Mouse (Mus musculus) midbrain, embryonic 16.5 days (tissue): ENCODE measurements around the gene Oxsr1. TPM values are rescaled to one million over a fixed set of nuclear protein-coding genes. Genes with fewer than 3 reads are reported as not detected.

Source experiments
- ATAC-seq: fragments of 200-750 bp; cut with Nextera tagmentation; 2 replicates; pipeline ENCODE4 v1.8.0; 2017; ENCODE audit warnings: moderate TSS enrichment
- H3K27ac ChIP-seq: fragments of 300-500 bp; sonication (generic); 2 replicates; pipeline ENCODE4 v1.5.1; 2014; ENCODE audit warnings: mild to moderate bottlenecking, low read length, mixed read lengths
- H3K27me3 ChIP-seq: fragments of 300-500 bp; sonication (generic); 2 replicates; pipeline ENCODE4 v1.6.1; 2014; ENCODE audit warnings: low read depth, low read length, mixed read lengths; ENCODE audit not compliant: control insufficient read depth, insufficient read depth
- H3K36me3 ChIP-seq: fragments of 300-500 bp; sonication (generic); 2 replicates; pipeline ENCODE4 v1.6.1; 2014; ENCODE audit warnings: mild to moderate bottlenecking, low read length, moderate library complexity, mixed read lengths; ENCODE audit not compliant: control insufficient read depth, insufficient read depth
- H3K4me1 ChIP-seq: fragments of 300-500 bp; sonication (generic); 2 replicates; pipeline ENCODE4 v1.6.1; 2014; ENCODE audit warnings: mild to moderate bottlenecking, low read length, mixed read lengths; ENCODE audit not compliant: control insufficient read depth, insufficient read depth
- H3K4me2 ChIP-seq: fragments of 300-500 bp; sonication (generic); 2 replicates; pipeline ENCODE4 v1.6.1; 2014; ENCODE audit warnings: mild to moderate bottlenecking, low read length, mixed read lengths
- H3K4me3 ChIP-seq: fragments of 300-500 bp; sonication (generic); 2 replicates; pipeline ENCODE4 v1.5.1; 2014; ENCODE audit warnings: low read depth, mild to moderate bottlenecking, low read length, moderate library complexity, mixed read lengths
- H3K9ac ChIP-seq: fragments of 300-500 bp; sonication (generic); 2 replicates; pipeline ENCODE4 v1.6.1; 2014; ENCODE audit warnings: low read depth, low read length, mixed read lengths
- H3K9me3 ChIP-seq: fragments of 300-500 bp; sonication (generic); replicated peaks from 2 replicates; pipeline ENCODE4 v1.6.1; 2014; ENCODE audit warnings: mild to moderate bottlenecking, low read length, mixed read lengths; ENCODE audit not compliant: control insufficient read depth, poor library complexity, severe bottlenecking
- WGBS: fragments of 180-500 bp; shearing (Covaris S2); extraction: QIAGEN DNeasy Blood & Tissue Kit; methylation state at CpG from one replicate; pipeline ENCODE4 v1.1.7; 2014; 5-methylcytosine and 5-hydroxymethylcytosine counted together
- polyA plus RNA-seq: library from polyadenylated mRNA; unstranded; fragments of >200 nt; fragmentation: Nextera tagmentation; extraction: Ambion mirVana; gene quantifications from 2 replicates; pipeline ENCODE4 v1.2.1, GENCODE M21; 2015

The Oxsr1 gene
- polyA plus RNA-seq, 1 experiment from 2014 or later, result 13.0 TPM

GRCm38 (mm10) chr9:119340909-119341816, 18.9 kb upstream of the Oxsr1 start, which contains the start of gene Myd88:
Myd88 (minus strand) TSS chr9:119341411.
- 0 out of 2 replicates have a peak, but pooled peaks cover 5% of the 10 kb centered on the region for H3K27me3 ChIP-seq
- peak within 1 kb of the TSS; percentile 72 for H3K4me2 ChIP-seq
- peaks cover 20% of the 10 kb centered on the region for H3K4me1 ChIP-seq
- peak; percentile 98 for ATAC-seq
- WGBS, result under 1% methylated on average over 64 of the region's 68 CpGs
- H3K9me3 ChIP-seq, result no peaks in the 10 kb centered on the region
- peak within 1 kb of the TSS; percentile 82 for H3K9ac ChIP-seq
- H3K4me3 ChIP-seq, result peak within 1 kb of the TSS; percentile 75
- peak within 1 kb of the TSS; percentile 87 for H3K27ac ChIP-seq
- peaks cover 7% of the 10 kb centered on the region for H3K36me3 ChIP-seq

- Histone ChIP-seq H3K4me3 (peak overlapping the region; percentile 75), H3K4me2 (peak overlapping the region; percentile 72), H3K4me1 (peaks cover 20% of the 10 kb centered on the region), H3K36me3 (peaks cover 7% of the 10 kb centered on the region), H3K9me3 (no peaks in the 10 kb centered on the region), H3K27me3 (0 out of 2 replicates have a peak, but pooled peaks cover 5% of the 10 kb centered on the region), H3K9ac (peak overlapping the region; percentile 82; the same call in 1 of the 2 replicates), H3K27ac (no peak overlapping the region)
- 4% methylated on average over 8 of the region's 8 CpGs for WGBS
- no peak for ATAC-seq
Measured at GRCm38 (mm10) chr9:119340212-119340580, 18.0 kb upstream of the Oxsr1 start.

- Histone ChIP-seq H3K27me3 (0 out of 2 replicates have a peak, but pooled peaks cover 5% of the 10 kb centered on the region), H3K4me3 (peak within 1 kb of the TSS; percentile 75), H3K9ac (peak within 1 kb of the TSS; percentile 82), H3K36me3 (peaks cover 7% of the 10 kb centered on the region; the same call in 1 of the 2 replicates), H3K4me1 (peaks cover 20% of the 10 kb centered on the region), H3K4me2 (peak within 1 kb of the TSS; percentile 72), H3K9me3 (no peaks in the 10 kb centered on the region), H3K27ac (peak within 1 kb of the TSS; percentile 87)
- no peak for ATAC-seq
- WGBS, result 2% methylated on average over 43 of the region's 43 CpGs
Measured at GRCm38 (mm10) chr9:119339558-119340211, 17.5 kb upstream of the Oxsr1 start, which contains the start of gene Acaa1a. Acaa1a (plus strand) TSS chr9:119339676.

GRCm38 (mm10) chr9:119339106-119339505, 16.9 kb upstream of the Oxsr1 start:
- Histone ChIP-seq H3K4me1 (peaks cover 20% of the 10 kb centered on the region), H3K4me3 (peak overlapping the region; percentile 75), H3K36me3 (peaks cover 4% of the 10 kb centered on the region; the same call in 1 of the 2 replicates), H3K9ac (peak overlapping the region; percentile 47), H3K9me3 (no peaks in the 10 kb centered on the region), H3K4me2 (peak overlapping the region; percentile 72), H3K27ac (no peak overlapping the region), H3K27me3 (0 out of 2 replicates have a peak, but pooled peaks cover 5% of the 10 kb centered on the region)
- 63% methylated on average over 7 of the region's 7 CpGs for WGBS
- no peak for ATAC-seq

- Histone ChIP-seq H3K27ac (no peak overlapping the region), H3K4me1 (peaks cover 20% of the 10 kb centered on the region), H3K9ac (no peak overlapping the region), H3K9me3 (no peaks in the 10 kb centered on the region), H3K27me3 (0 out of 2 replicates have a peak, but pooled peaks cover 5% of the 10 kb centered on the region), H3K4me3 (no peak overlapping the region), H3K36me3 (no peaks in the 10 kb centered on the region; the same call in 1 of the 2 replicates), H3K4me2 (no peak overlapping the region)
- no peak for ATAC-seq
- WGBS, result 94% methylated on average over 3 of the region's 3 CpGs
Measured at GRCm38 (mm10) chr9:119338350-119338749, 16.1 kb upstream of the Oxsr1 start.

GRCm38 (mm10) chr9:119337842-119338241, 15.6 kb upstream of the Oxsr1 start:
- Histone ChIP-seq H3K4me1 (peaks cover 20% of the 10 kb centered on the region), H3K27ac (no peak overlapping the region), H3K4me3 (no peak overlapping the region), H3K9ac (no peak overlapping the region), H3K9me3 (no peaks in the 10 kb centered on the region), H3K36me3 (no peaks in the 10 kb centered on the region), H3K27me3 (0 out of 2 replicates have a peak, but pooled peaks cover 5% of the 10 kb centered on the region), H3K4me2 (no peak overlapping the region)
- no peak for ATAC-seq
- 90% methylated on average over 14 of the region's 14 CpGs for WGBS

GRCm38 (mm10) chr9:119335571-119335970, 13.3 kb upstream of the Oxsr1 start:
- ATAC-seq, result no peak
- no peak overlapping the region for H3K4me3 ChIP-seq
- WGBS, result 83% methylated on average over 4 of the region's 4 CpGs
- H3K9me3 ChIP-seq, result no peaks in the 10 kb centered on the region
- no peak overlapping the region for H3K9ac ChIP-seq
- peaks cover 10% of the 10 kb centered on the region for H3K4me1 ChIP-seq
- H3K4me2 ChIP-seq, result no peak overlapping the region
- no peaks in the 10 kb centered on the region for H3K36me3 ChIP-seq
- 0 out of 2 replicates have a peak, but pooled peaks cover 5% of the 10 kb centered on the region for H3K27me3 ChIP-seq
- H3K27ac ChIP-seq, result no peak overlapping the region

- Histone ChIP-seq H3K4me3 (no peak overlapping the region), H3K27me3 (0 out of 2 replicates have a peak, but pooled peaks cover 5% of the 10 kb centered on the region), H3K27ac (no peak overlapping the region), H3K9ac (no peak overlapping the region), H3K4me1 (peaks cover 6% of the 10 kb centered on the region; the same call in 1 of the 2 replicates), H3K36me3 (no peaks in the 10 kb centered on the region), H3K9me3 (no peaks in the 10 kb centered on the region), H3K4me2 (no peak overlapping the region)
- ATAC-seq, result no peak
- 85% methylated on average over 2 of the region's 2 CpGs for WGBS
Measured at GRCm38 (mm10) chr9:119334834-119335233, 12.6 kb upstream of the Oxsr1 start.
